Mouse (Mus musculus) spleen, adult 2 months (tissue): ENCODE results near the gene Erv3.

Source experiments
- CTCF ChIP-seq: fragments of 200-500 bp; IDR thresholded peaks from 2 replicates; pipeline ENCODE4 v1.5.1; 2011; ENCODE audit warnings: mild to moderate bottlenecking, inconsistent platforms; ENCODE audit not compliant: insufficient read depth, insufficient read length, insufficient replicate concordance; ENCODE audit errors: extremely low read depth
- POLR2A ChIP-seq: fragments of 200-500 bp; IDR thresholded peaks from 2 replicates; pipeline ENCODE4 v1.6.1; 2011; ENCODE audit warnings: low read depth, low read length, inconsistent platforms

DNA sequence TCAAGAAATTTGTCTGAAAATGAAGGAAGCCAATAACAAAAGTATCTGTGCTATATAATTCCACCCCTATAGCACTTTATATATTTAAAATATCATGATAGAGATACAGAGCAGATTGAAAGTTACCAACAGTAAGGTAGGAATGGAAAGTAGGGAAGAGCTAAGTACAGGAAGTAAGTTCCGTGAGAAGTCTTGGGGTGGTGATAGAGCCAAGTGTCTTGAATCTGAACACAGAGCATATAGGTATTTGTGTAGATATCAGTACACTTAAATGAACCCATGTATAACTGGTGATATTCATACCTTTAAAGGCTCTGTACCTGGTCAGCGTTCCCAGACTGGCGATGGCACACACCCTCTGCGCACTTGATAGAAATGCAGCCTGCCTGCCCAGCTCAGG is 9.5 kb downstream of the Erv3 start:
- TF ChIP-seq POLR2A: no peak
- no peak for TF ChIP-seq CTCF
